Mouse (Mus musculus) MEL (cell line): ENCODE results near the gene Crygc.

ENCODE experiments used
- CHD2 ChIP-seq: IDR thresholded peaks from 2 replicates; pipeline ENCODE4 v1.6.1; 2011; ENCODE audit warnings: low read length, improper control_type of control experiment
- CTCF ChIP-seq, 3 experiments: IDR thresholded peaks in 2 of 3; conservative IDR thresholded peaks in 1 of 3; 2 replicates each; pipeline ENCODE4 v1.5.1; 2011 to 2012; ENCODE audit warnings: low read length in 3 of 3, low read depth in 2 of 3, mild to moderate bottlenecking in 2 of 3, improper control_type of control experiment in 1 of 3, inconsistent platforms in 1 of 3, mixed read lengths in 1 of 3, moderate library complexity in 1 of 3; ENCODE audit not compliant: control insufficient read depth in 1 of 3, insufficient read depth in 1 of 3, poor library complexity in 1 of 3, severe bottlenecking in 1 of 3
- E2F4 ChIP-seq: IDR thresholded peaks from 2 replicates; pipeline ENCODE4 v1.6.1; 2011; ENCODE audit warnings: low read depth, low read length, improper control_type of control experiment, borderline replicate concordance
- ELF1 ChIP-seq: IDR thresholded peaks from 2 replicates; pipeline ENCODE4 v1.6.1; 2014; ENCODE audit warnings: low read depth, mild to moderate bottlenecking, inconsistent platforms, low read length, improper control_type of control experiment, moderate library complexity
- GATA1 ChIP-seq: IDR thresholded peaks from 2 replicates; pipeline ENCODE4 v1.6.1; 2011; ENCODE audit warnings: low read depth, low read length, improper control_type of control experiment
- MAFK ChIP-seq: IDR thresholded peaks from 2 replicates; pipeline ENCODE4 v1.6.1; 2011; ENCODE audit warnings: low read depth, mild to moderate bottlenecking, low read length, improper control_type of control experiment, borderline replicate concordance
- MAX ChIP-seq: IDR thresholded peaks from 2 replicates; pipeline ENCODE4 v1.6.1; 2011; ENCODE audit warnings: low read length, improper control_type of control experiment
- MEF2A ChIP-seq: IDR thresholded peaks from 2 replicates; pipeline ENCODE4 v1.6.1; 2014; ENCODE audit warnings: low read depth, mild to moderate bottlenecking, inconsistent platforms, low read length, improper control_type of control experiment; ENCODE audit not compliant: poor library complexity, insufficient replicate concordance, severe bottlenecking; ENCODE audit errors: extremely low read depth
- POLR2A ChIP-seq, 2 experiments: IDR thresholded peaks; 2 replicates each; pipeline ENCODE4 v1.6.1; 2011 to 2012; ENCODE audit warnings: low read length in 2 of 2, mild to moderate bottlenecking in 2 of 2, control low read depth in 1 of 2, improper control_type of control experiment in 1 of 2, low read depth in 1 of 2, moderate library complexity in 1 of 2; ENCODE audit not compliant: control insufficient read depth in 1 of 2, insufficient read depth in 1 of 2, poor library complexity in 1 of 2
- POLR2AphosphoS2 ChIP-seq: IDR thresholded peaks from 2 replicates; pipeline ENCODE4 v1.6.1; 2011; ENCODE audit warnings: low read length, improper control_type of control experiment
- TBP ChIP-seq: IDR thresholded peaks from 2 replicates; pipeline ENCODE4 v1.8.0; 2011; ENCODE audit warnings: low read depth, low read length, improper control_type of control experiment

- no peak for TF ChIP-seq ELF1
- no peak for TF ChIP-seq CTCF (IDR thresholded peaks at IDR 0.05 in 2 of 3, conservative IDR thresholded peaks at IDR 0.05 in 1 of 3; ENCODE audit: control insufficient read depth in 1 of 3, insufficient read depth in 1 of 3, low read depth in 2 of 3, low read length in 3 of 3, poor library complexity in 1 of 3, severe bottlenecking in 1 of 3)
- no peak for TF ChIP-seq E2F4
- TF ChIP-seq GATA1, result no peak
- no peak for TF ChIP-seq MAX
- no peak for TF ChIP-seq POLR2A (IDR thresholded peaks at IDR 0.05; ENCODE audit: control insufficient read depth in 1 of 2, insufficient read depth in 1 of 2, low read depth in 1 of 2, low read length in 2 of 2, poor library complexity in 1 of 2)
- no peak for TF ChIP-seq TBP
- no peak for TF ChIP-seq MEF2A
- no peak for TF ChIP-seq CHD2
- TF ChIP-seq POLR2AphosphoS2, result no peak
- no peak for TF ChIP-seq MAFK
These were observed 36.4 kb upstream of the Crygc start for GRCm38 (mm10) chr1:65109756-65110435.
